Mouse (Mus musculus) MEL (cell line): ENCODE data around the gene D130043K22Rik. TPM values are rescaled to one million over a fixed set of nuclear protein-coding genes. Genes with fewer than 3 reads are reported as not detected.

ENCODE experiments used
- DNase-seq: peaks from one replicate; pipeline ENCODE4 v3.0.0; 2011; ENCODE audit warnings: low read depth, low spot score
- H3K27ac ChIP-seq: 2 replicates; pipeline ENCODE4 v1.5.1; 2012; ENCODE audit warnings: low read depth, mild to moderate bottlenecking, control low read depth, low read length, moderate library complexity; ENCODE audit not compliant: control insufficient read depth
- H3K27me3 ChIP-seq, 2 experiments: fragments of 150-350 bp in 1 of 2; sonication (generic) in 1 of 2; 2 replicates each; pipeline ENCODE4 v1.6.1; 2012; ENCODE audit warnings: low read length in 2 of 2, mild to moderate bottlenecking in 2 of 2, improper control_type of control experiment in 1 of 2, moderate library complexity in 1 of 2; ENCODE audit not compliant: insufficient read depth in 2 of 2, control insufficient read depth in 1 of 2
- H3K36me3 ChIP-seq, 2 experiments: 2 replicates each; pipeline ENCODE4 v1.6.1; 2012 to 2014; ENCODE audit warnings: low read length in 2 of 2, improper control_type of control experiment in 1 of 2, inconsistent platforms in 1 of 2, mild to moderate bottlenecking in 1 of 2; ENCODE audit not compliant: insufficient read depth in 2 of 2, control insufficient read depth in 1 of 2
- H3K4me1 ChIP-seq, 2 experiments: fragments of 150-350 bp in 1 of 2; sonication (generic) in 1 of 2; 2 replicates each; pipeline ENCODE4 v1.6.1; 2012; ENCODE audit warnings: low read length in 2 of 2, improper control_type of control experiment in 1 of 2, mild to moderate bottlenecking in 1 of 2; ENCODE audit not compliant: insufficient read depth in 2 of 2, control insufficient read depth in 1 of 2
- H3K4me3 ChIP-seq, 2 experiments: fragments of 150-350 bp in 1 of 2; sonication (generic) in 1 of 2; 2 replicates each; pipeline ENCODE4 v1.5.1; 2012; ENCODE audit warnings: low read depth in 2 of 2, low read length in 2 of 2, mild to moderate bottlenecking in 2 of 2, moderate library complexity in 2 of 2, control low read depth in 1 of 2, improper control_type of control experiment in 1 of 2; ENCODE audit not compliant: control insufficient read depth in 1 of 2, insufficient read depth in 1 of 2
- H3K79me2 ChIP-seq: 2 replicates; pipeline ENCODE4 v1.6.1; 2012; ENCODE audit warnings: mild to moderate bottlenecking, low read length, moderate library complexity; ENCODE audit not compliant: control insufficient read depth, poor library complexity, insufficient read depth
- H3K9ac ChIP-seq: 2 replicates; pipeline ENCODE4 v1.6.1; 2012; ENCODE audit warnings: low read depth, mild to moderate bottlenecking, control low read depth, low read length, moderate library complexity; ENCODE audit not compliant: control insufficient read depth, poor library complexity, severe bottlenecking
- H3K9me3 ChIP-seq: fragments of 150-350 bp; sonication (generic); replicated peaks from 2 replicates; pipeline ENCODE4 v1.6.1; 2012; ENCODE audit warnings: mild to moderate bottlenecking, low read length, improper control_type of control experiment, moderate library complexity; ENCODE audit not compliant: insufficient read depth
- CHD2 ChIP-seq: IDR thresholded peaks from 2 replicates; pipeline ENCODE4 v1.6.1; 2011; ENCODE audit warnings: low read length, improper control_type of control experiment
- E2F4 ChIP-seq: IDR thresholded peaks from 2 replicates; pipeline ENCODE4 v1.6.1; 2011; ENCODE audit warnings: low read depth, low read length, improper control_type of control experiment, borderline replicate concordance
- ELF1 ChIP-seq: IDR thresholded peaks from 2 replicates; pipeline ENCODE4 v1.6.1; 2014; ENCODE audit warnings: low read depth, mild to moderate bottlenecking, inconsistent platforms, low read length, improper control_type of control experiment, moderate library complexity
- EP300 ChIP-seq, 2 experiments: IDR thresholded peaks; 2 replicates each; pipeline ENCODE4 v1.6.1; 2011; ENCODE audit warnings: improper control_type of control experiment in 2 of 2, low read length in 2 of 2, low read depth in 1 of 2, mild to moderate bottlenecking in 1 of 2
- GATA1 ChIP-seq: IDR thresholded peaks from 2 replicates; pipeline ENCODE4 v1.6.1; 2011; ENCODE audit warnings: low read depth, low read length, improper control_type of control experiment
- JUND ChIP-seq: IDR thresholded peaks from 2 replicates; pipeline ENCODE4 v1.6.1; 2011; ENCODE audit warnings: low read depth, mild to moderate bottlenecking, improper control_type of control experiment, low read length
- KAT2A ChIP-seq: conservative IDR thresholded peaks from 2 replicates; pipeline ENCODE4 v1.6.1; 2012; ENCODE audit warnings: low read depth, low read length, improper control_type of control experiment, inconsistent platforms
- MAFK ChIP-seq: IDR thresholded peaks from 2 replicates; pipeline ENCODE4 v1.6.1; 2011; ENCODE audit warnings: low read depth, mild to moderate bottlenecking, low read length, improper control_type of control experiment, borderline replicate concordance
- MAZ ChIP-seq: IDR thresholded peaks from 2 replicates; pipeline ENCODE4 v1.6.1; 2012; ENCODE audit warnings: low read depth, mild to moderate bottlenecking, inconsistent platforms, low read length, improper control_type of control experiment
- MEF2A ChIP-seq: IDR thresholded peaks from 2 replicates; pipeline ENCODE4 v1.6.1; 2014; ENCODE audit warnings: low read depth, mild to moderate bottlenecking, inconsistent platforms, low read length, improper control_type of control experiment; ENCODE audit not compliant: poor library complexity, insufficient replicate concordance, severe bottlenecking; ENCODE audit errors: extremely low read depth
- MYB ChIP-seq: IDR thresholded peaks from 2 replicates; pipeline ENCODE4 v1.6.1; 2011; ENCODE audit warnings: mild to moderate bottlenecking, low read depth, low read length, improper control_type of control experiment
- MYC ChIP-seq: IDR thresholded peaks from 2 replicates; pipeline ENCODE4 v1.6.1; 2011; ENCODE audit warnings: low read depth, mild to moderate bottlenecking, low read length, improper control_type of control experiment, moderate library complexity
- NELFE ChIP-seq: IDR thresholded peaks from 2 replicates; pipeline ENCODE4 v1.6.1; 2011; ENCODE audit warnings: low read depth, low read length, improper control_type of control experiment
- NRF1 ChIP-seq: IDR thresholded peaks from 2 replicates; pipeline ENCODE4 v1.6.1; 2014; ENCODE audit warnings: low read depth, mild to moderate bottlenecking, inconsistent platforms, low read length, improper control_type of control experiment, moderate library complexity; ENCODE audit not compliant: poor library complexity, insufficient read depth, severe bottlenecking
- POLR2AphosphoS2 ChIP-seq: IDR thresholded peaks from 2 replicates; pipeline ENCODE4 v1.6.1; 2011; ENCODE audit warnings: low read length, improper control_type of control experiment
- POLR2AphosphoS5 ChIP-seq: IDR thresholded peaks from 2 replicates; pipeline ENCODE4 v1.6.1; 2012; ENCODE audit warnings: low read depth, borderline replicate concordance, mild to moderate bottlenecking, inconsistent platforms, low read length, moderate library complexity, mixed read lengths
- RAD21 ChIP-seq: IDR thresholded peaks from 2 replicates; pipeline ENCODE4 v1.6.1; 2011; ENCODE audit warnings: mild to moderate bottlenecking, low read depth, low read length, improper control_type of control experiment
- SMC3 ChIP-seq: IDR thresholded peaks from 2 replicates; pipeline ENCODE4 v1.6.1; 2011; ENCODE audit warnings: low read depth, low read length, improper control_type of control experiment
- USF2 ChIP-seq, 2 experiments: IDR thresholded peaks; 2 replicates each; pipeline ENCODE4 v1.6.1; 2011 to 2012; ENCODE audit warnings: improper control_type of control experiment in 2 of 2, low read length in 2 of 2, borderline replicate concordance in 1 of 2, inconsistent platforms in 1 of 2, low read depth in 1 of 2, mild to moderate bottlenecking in 1 of 2; ENCODE audit not compliant: insufficient read depth in 1 of 2
- ZMIZ1 ChIP-seq: IDR thresholded peaks from 2 replicates; pipeline ENCODE4 v1.6.1; 2012; ENCODE audit warnings: low read depth, mild to moderate bottlenecking, inconsistent platforms, low read length, improper control_type of control experiment, moderate library complexity
- polyA plus RNA-seq, 2 experiments: library from polyadenylated mRNA; stranded (reverse) in 1 of 2; unstranded in 1 of 2; fragments of >175 nt in 1 of 2; fragments of >200 nt in 1 of 2; gene quantifications; 2 replicates each; pipeline versions ENCODE4 v1.2.1 to v1.2.4; 2012; ENCODE audit warnings: low replicate concordance in 2 of 2, low read depth in 1 of 2; ENCODE audit not compliant: insufficient read length in 2 of 2, insufficient read depth in 1 of 2, missing spikeins in 1 of 2
- total RNA-seq: library from RNA; depleted of rRNA; stranded (reverse); fragments of 300-350 nt; gene quantifications from 2 replicates; pipeline ENCODE4 v1.2.3, GENCODE M21; 2012

D130043K22Rik gene
- total and polyA plus RNA-seq, 3 experiments, result not detected

DNA sequence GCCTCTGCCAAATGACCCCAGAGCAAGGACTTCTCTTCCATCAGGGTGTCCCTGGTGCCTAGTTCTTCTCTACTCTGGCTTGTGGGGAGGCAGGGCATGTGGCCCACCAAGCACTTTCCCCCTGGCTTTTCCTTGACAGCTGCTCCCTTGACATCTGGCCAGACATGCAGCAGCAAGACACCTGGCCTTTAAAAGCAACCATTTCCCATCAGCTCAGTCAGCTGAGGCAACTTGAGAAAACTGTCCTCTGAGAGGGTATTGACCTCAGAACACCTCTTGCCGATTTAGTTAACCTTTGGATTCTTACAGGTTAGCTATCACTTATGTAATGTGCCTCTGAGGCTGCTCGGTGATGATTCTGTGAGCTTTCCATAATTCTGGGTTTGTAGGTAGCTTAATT, 48.9 kb downstream of the D130043K22Rik start:
- H3K27ac ChIP-seq, result no peak overlapping the region
- H3K9ac ChIP-seq, result no peak overlapping the region
- no peak for DNase-seq
- H3K27me3 ChIP-seq, result peaks cover 0 to 1% of the 10 kb centered on the region in 2 experiments; a peak in 2 of 4 replicates
- no peak overlapping the region for H3K4me3 ChIP-seq
- TF ChIP-seq MYB, result no peak
- TF ChIP-seq POLR2AphosphoS2, result no peak
- no peak for TF ChIP-seq POLR2AphosphoS5
- TF ChIP-seq SMC3, result no peak
- no peak for TF ChIP-seq NELFE
- TF ChIP-seq GATA1, result no peak
- TF ChIP-seq NRF1, result no peak
- no peak for TF ChIP-seq MYC
- no peak for TF ChIP-seq MAZ
- no peak for TF ChIP-seq EP300 (IDR thresholded peaks at IDR 0.05; ENCODE audit: low read depth in 1 of 2, low read length in 2 of 2)
- no peak for TF ChIP-seq RAD21
- TF ChIP-seq E2F4, result no peak
- TF ChIP-seq ZMIZ1, result no peak
- TF ChIP-seq KAT2A, result no peak
- no peaks in the 10 kb centered on the region for H3K79me2 ChIP-seq
- no peaks in the 10 kb centered on the region for H3K9me3 ChIP-seq
- no peaks in the 10 kb centered on the region for H3K36me3 ChIP-seq
- no peaks in the 10 kb centered on the region for H3K4me1 ChIP-seq

DNA sequence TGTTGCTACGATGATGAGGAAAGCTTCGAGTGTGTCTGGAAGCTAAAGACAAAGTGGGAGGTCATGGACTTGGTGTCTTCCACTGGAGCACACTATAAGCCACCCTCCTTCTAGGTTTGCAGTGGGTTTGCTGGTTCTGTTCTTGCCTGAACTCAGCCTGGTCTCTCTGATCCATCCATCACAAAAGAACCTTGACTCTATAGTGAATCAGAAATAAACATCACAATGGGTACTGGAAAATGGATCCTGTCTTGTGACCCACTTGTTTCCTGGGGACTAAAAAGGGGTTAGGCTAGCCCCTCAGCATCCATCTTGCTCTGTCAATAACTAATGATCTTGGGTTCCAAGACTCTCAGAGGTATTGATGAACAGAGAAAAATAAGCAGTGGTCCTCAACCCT, 57.0 kb downstream of the D130043K22Rik start:
- Histone ChIP-seq H3K27ac (no peak overlapping the region), H3K4me1 (no peaks in the 10 kb centered on the region)
- no peak for TF ChIP-seq MEF2A
- no peak for TF ChIP-seq JUND
- TF ChIP-seq MAFK, result no peak
- no peak for TF ChIP-seq CHD2
- no peak for TF ChIP-seq SMC3
- no peak for TF ChIP-seq ELF1
- TF ChIP-seq USF2 (IDR thresholded peaks at IDR 0.05; ENCODE audit: borderline replicate concordance in 1 of 2, insufficient read depth in 1 of 2, low read depth in 1 of 2, low read length in 2 of 2), result no peak
- TF ChIP-seq, all 39 proteins: peak for 0
- Histone ChIP-seq H3K27me3 (peaks cover 8 to 14% of the 10 kb centered on the region in 2 experiments), H3K9me3 (no peaks in the 10 kb centered on the region), H3K36me3 (no peaks in the 10 kb centered on the region), H3K4me3 (no peak overlapping the region), H3K9ac (no peak overlapping the region), H3K79me2 (no peaks in the 10 kb centered on the region)
- no peak for DNase-seq
